Mouse (Mus musculus) hindbrain, embryonic 14.5 days (tissue): ENCODE results near the gene Rps12-ps3. TPM values are rescaled to one million over a fixed set of nuclear protein-coding genes. Genes with fewer than 3 reads are reported as not detected.

Experiments used
- ATAC-seq: fragments of 200-750 bp; cut with Nextera tagmentation; 2 replicates; pipeline ENCODE4 v1.8.0; 2017; ENCODE audit warnings: moderate number of reproducible peaks, mild to moderate bottlenecking, moderate TSS enrichment, moderate library complexity; ENCODE audit not compliant: low FRiP score
- DNase-seq: peaks from one replicate; pipeline ENCODE4 v3.0.0-alpha.2; 2015; ENCODE audit warnings: low spot score
- H3K27ac ChIP-seq: fragments of 300-500 bp; sonication (generic); 2 replicates; pipeline ENCODE4 v1.5.1; 2014; ENCODE audit warnings: mild to moderate bottlenecking, moderate library complexity
- H3K27me3 ChIP-seq: fragments of 300-500 bp; sonication (generic); 2 replicates; pipeline ENCODE4 v1.6.1; 2014; ENCODE audit warnings: mild to moderate bottlenecking, low read length, mixed read lengths; ENCODE audit not compliant: control insufficient read depth, insufficient read depth
- H3K36me3 ChIP-seq: fragments of 300-500 bp; sonication (generic); replicated peaks from 2 replicates; pipeline ENCODE4 v1.6.1; 2014; ENCODE audit not compliant: control insufficient read depth, insufficient read depth
- H3K4me1 ChIP-seq: fragments of 300-500 bp; sonication (generic); replicated peaks from 2 replicates; pipeline ENCODE4 v1.6.1; 2014; ENCODE audit warnings: antibody characterized with exemption, low read length, mixed read lengths; ENCODE audit not compliant: control insufficient read depth, insufficient read depth
- H3K4me2 ChIP-seq: fragments of 300-500 bp; sonication (generic); replicated peaks from 2 replicates; pipeline ENCODE4 v1.6.1; 2014; ENCODE audit warnings: mild to moderate bottlenecking, moderate library complexity
- H3K4me3 ChIP-seq: fragments of 300-500 bp; sonication (generic); replicated peaks from 2 replicates; pipeline ENCODE4 v1.5.1; 2014; ENCODE audit warnings: mild to moderate bottlenecking, low read length
- H3K9ac ChIP-seq: fragments of 300-500 bp; sonication (generic); 2 replicates; pipeline ENCODE4 v1.6.1; 2014
- H3K9me3 ChIP-seq: fragments of 300-500 bp; sonication (generic); 2 replicates; pipeline ENCODE4 v1.6.1; 2016; ENCODE audit warnings: low read length; ENCODE audit not compliant: control insufficient read depth
- WGBS: fragments of 180-500 bp; shearing (Covaris S2); extraction: QIAGEN DNeasy Blood & Tissue Kit; methylation state at CpG from one replicate; pipeline ENCODE4 v1.1.7; 2014; 5-methylcytosine and 5-hydroxymethylcytosine counted together
- polyA plus RNA-seq: library from polyadenylated mRNA; unstranded; fragments of >200 nt; fragmentation: Nextera tagmentation; extraction: Ambion mirVana; gene quantifications from 2 replicates; pipeline ENCODE4 v1.2.1, GENCODE M21; 2014

Gene Rps12-ps3
- 16.6 and 17.1 TPM in 2 replicates for polyA plus RNA-seq

DNA sequence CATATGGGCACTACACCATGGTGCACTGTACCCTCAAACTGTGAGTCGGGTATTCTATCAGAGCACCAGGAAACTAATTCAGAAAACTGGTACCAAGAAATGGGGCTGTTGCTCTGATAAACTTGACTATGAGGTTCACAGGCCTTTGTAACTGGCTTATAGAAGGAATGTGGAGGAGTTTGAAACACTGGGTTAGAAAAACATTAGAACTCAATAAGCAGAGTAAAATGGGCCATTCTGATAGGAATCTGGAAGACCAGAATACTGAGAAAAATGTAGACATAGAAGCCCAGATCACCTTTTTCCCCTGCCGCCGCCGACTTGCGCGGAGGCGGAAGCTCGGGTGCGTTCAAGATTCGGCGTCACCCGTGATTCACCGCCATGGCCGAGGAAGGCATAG, at the start of gene Rps12-ps3:
TSS of gene Rps12-ps3 (plus strand) at position 301 of the 400 bp plus-strand sequence.
- Histone ChIP-seq H3K27me3 (no peaks in the 10 kb centered on the region), H3K9me3 (no peaks in the 10 kb centered on the region), H3K4me1 (no peaks in the 10 kb centered on the region), H3K4me2 (no peak within 1 kb of the TSS), H3K9ac (no peak within 1 kb of the TSS), H3K36me3 (peaks cover 5% of the 10 kb centered on the region; the same call in 1 of the 2 replicates), H3K27ac (no peak within 1 kb of the TSS), H3K4me3 (no peak within 1 kb of the TSS)
- DNase-seq (no peak), ATAC-seq (no peak)
- 98% methylated on average over 7 of the region's 14 CpGs for WGBS

- Histone ChIP-seq H3K9me3 (no peaks in the 10 kb centered on the region), H3K27me3 (no peaks in the 10 kb centered on the region), H3K4me3 (no peak overlapping the region), H3K4me2 (no peak overlapping the region), H3K4me1 (no peaks in the 10 kb centered on the region), H3K9ac (no peak overlapping the region), H3K27ac (no peak overlapping the region), H3K36me3 (no peaks in the 10 kb centered on the region)
- DNase-seq: no peak
- 90% methylated on average over 7 of the region's 7 CpGs for WGBS
- ATAC-seq: no peak
These were observed 48.9 kb upstream of the Rps12-ps3 start for GRCm38 (mm10) chr19:59273190-59273589.

DNA sequence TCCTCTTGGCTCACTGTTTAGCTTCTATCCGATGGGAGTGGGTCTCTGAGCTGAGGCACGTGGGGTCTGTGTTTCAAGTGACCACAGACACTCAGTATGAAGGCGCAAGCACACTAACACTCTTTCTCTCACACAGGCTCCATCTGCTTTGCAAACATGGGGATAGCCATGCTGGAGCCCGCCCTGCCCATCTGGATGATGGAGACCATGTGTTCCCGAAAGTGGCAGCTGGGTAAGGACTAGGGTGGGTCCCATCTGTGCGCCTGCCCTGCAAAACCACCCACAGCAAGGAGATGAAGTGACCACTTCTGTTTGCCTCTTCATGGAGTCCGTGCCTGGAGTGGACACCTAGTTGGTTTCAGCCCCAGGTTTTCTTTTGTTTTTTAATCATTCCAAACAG, 45.7 kb upstream of the Rps12-ps3 start:
- Histone ChIP-seq H3K27me3 (no peaks in the 10 kb centered on the region), H3K4me2 (no peak overlapping the region), H3K9me3 (no peaks in the 10 kb centered on the region), H3K4me3 (no peak overlapping the region), H3K36me3 (no peaks in the 10 kb centered on the region), H3K4me1 (no peaks in the 10 kb centered on the region), H3K27ac (no peak overlapping the region), H3K9ac (no peak overlapping the region)
- DNase-seq (no peak), ATAC-seq (no peak)
- 68% methylated on average over 7 of the region's 7 CpGs for WGBS

GRCm38 (mm10) chr19:59280841-59281240, 41.2 kb upstream of the Rps12-ps3 start:
- no peak overlapping the region for H3K27ac ChIP-seq
- no peaks in the 10 kb centered on the region for H3K9me3 ChIP-seq
- no peak for ATAC-seq
- DNase-seq: no peak
- no peaks in the 10 kb centered on the region for H3K36me3 ChIP-seq
- no peak overlapping the region for H3K4me3 ChIP-seq
- H3K9ac ChIP-seq: no peak overlapping the region
- H3K4me1 ChIP-seq: no peaks in the 10 kb centered on the region
- H3K4me2 ChIP-seq: no peak overlapping the region
- no peaks in the 10 kb centered on the region for H3K27me3 ChIP-seq

GRCm38 (mm10) chr19:59282001-59282400, 40.1 kb upstream of the Rps12-ps3 start:
- WGBS: 82% methylated on average over 3 of the region's 3 CpGs
- ATAC-seq: no peak
- H3K4me1 ChIP-seq: no peaks in the 10 kb centered on the region

DNA sequence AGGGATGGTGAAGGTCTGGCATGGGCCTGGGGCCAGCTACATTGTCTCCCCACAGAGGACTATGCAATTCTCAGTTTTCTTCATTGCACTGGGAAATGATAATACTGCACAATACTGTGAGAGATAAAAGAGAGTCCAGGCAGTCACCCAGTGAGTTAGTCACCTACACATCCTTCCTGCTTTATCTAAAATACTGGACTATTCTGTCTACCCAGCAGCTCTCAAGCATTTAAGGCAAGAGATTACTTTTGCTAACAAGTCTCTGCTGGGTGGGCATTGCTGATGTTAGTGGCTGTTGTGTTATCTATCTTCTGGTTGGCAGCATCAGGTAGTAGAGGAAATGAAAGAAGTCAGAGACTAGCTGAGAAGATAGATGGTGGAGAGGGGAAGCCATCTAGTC, 33.0 kb upstream of the Rps12-ps3 start:
- no peaks in the 10 kb centered on the region for H3K36me3 ChIP-seq
- H3K27me3 ChIP-seq: no peaks in the 10 kb centered on the region

More at GRCm38 (mm10) chr19:59282001-59282400, 40.1 kb upstream of the Rps12-ps3 start:
- no peak for DNase-seq
- no peaks in the 10 kb centered on the region for H3K9me3 ChIP-seq
- no peaks in the 10 kb centered on the region for H3K27me3 ChIP-seq
- no peak overlapping the region for H3K9ac ChIP-seq
- H3K36me3 ChIP-seq: no peaks in the 10 kb centered on the region
- H3K27ac ChIP-seq: no peak overlapping the region
- H3K4me2 ChIP-seq: no peak overlapping the region
- no peak overlapping the region for H3K4me3 ChIP-seq

DNA sequence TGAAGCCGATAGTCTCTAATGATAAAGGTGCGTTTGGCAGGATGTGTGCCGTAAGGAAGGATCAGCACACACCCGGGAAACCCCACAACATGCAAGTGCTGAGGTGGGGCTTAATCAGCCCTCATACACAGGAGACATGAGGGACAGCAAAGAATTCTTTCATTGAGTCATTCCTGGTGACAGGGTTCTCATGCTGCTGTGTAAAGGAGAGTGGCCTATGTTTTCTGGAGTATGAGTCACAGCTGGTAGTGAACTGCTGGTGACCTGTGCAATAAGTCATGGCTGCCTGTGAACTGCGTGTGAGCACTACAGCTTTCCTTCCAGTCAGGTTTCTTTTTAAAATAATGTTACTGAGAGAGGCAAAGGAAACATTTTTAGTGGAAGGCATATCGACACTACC, 32.3 kb upstream of the Rps12-ps3 start:
- no peak for ATAC-seq
- no peak overlapping the region for H3K4me2 ChIP-seq
- 83% methylated on average over 6 of the region's 6 CpGs for WGBS
- no peak overlapping the region for H3K27ac ChIP-seq
- H3K9me3 ChIP-seq: no peaks in the 10 kb centered on the region
- no peak for DNase-seq
- H3K36me3 ChIP-seq: no peaks in the 10 kb centered on the region; the same call in 1 of the 2 replicates
- no peaks in the 10 kb centered on the region for H3K27me3 ChIP-seq
- H3K9ac ChIP-seq: no peak overlapping the region
- no peak overlapping the region for H3K4me3 ChIP-seq
- H3K4me1 ChIP-seq: no peaks in the 10 kb centered on the region

More for the DNA sequence above, 33.0 kb upstream of the Rps12-ps3 start:
- Histone ChIP-seq H3K9me3 (no peaks in the 10 kb centered on the region), H3K27ac (no peak overlapping the region), H3K4me2 (no peak overlapping the region), H3K4me1 (no peaks in the 10 kb centered on the region), H3K4me3 (no peak overlapping the region), H3K9ac (no peak overlapping the region)
- DNase-seq (no peak), ATAC-seq (no peak)

- no peak for DNase-seq
- no peak overlapping the region for H3K4me3 ChIP-seq
- no peaks in the 10 kb centered on the region; the same call in 1 of the 2 replicates for H3K36me3 ChIP-seq
- H3K4me1 ChIP-seq: no peaks in the 10 kb centered on the region
- no peak overlapping the region for H3K9ac ChIP-seq
- no peaks in the 10 kb centered on the region for H3K27me3 ChIP-seq
- H3K27ac ChIP-seq: no peak overlapping the region
- no peak overlapping the region for H3K4me2 ChIP-seq
- WGBS: 86% methylated on average over 5 of the region's 5 CpGs
- ATAC-seq: no peak
- no peaks in the 10 kb centered on the region for H3K9me3 ChIP-seq
These were observed 29.8 kb upstream of the Rps12-ps3 start for GRCm38 (mm10) chr19:59292183-59292839.

DNA sequence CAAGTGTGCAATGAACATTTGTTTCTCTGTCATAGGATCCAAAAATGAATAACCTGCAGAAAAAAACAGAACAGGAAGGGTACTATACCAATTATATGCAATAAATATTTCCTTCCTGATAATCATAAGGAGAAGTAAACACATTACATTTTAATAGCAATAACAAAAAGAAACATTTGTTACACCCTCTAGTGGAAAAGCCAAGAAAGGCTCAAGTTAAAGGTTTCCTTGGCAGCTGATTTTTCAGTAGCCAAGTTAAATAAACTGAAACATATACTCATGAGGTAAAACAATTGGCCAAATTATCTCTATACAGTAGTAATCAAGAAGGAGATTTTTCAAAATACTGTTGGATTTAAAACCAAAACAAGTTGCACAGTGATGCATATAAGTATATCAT, 6.8 kb upstream of the Rps12-ps3 start:
- 0 out of 2 replicates have a peak, but pooled peaks cover 4% of the 10 kb centered on the region for H3K36me3 ChIP-seq
- ATAC-seq (no peak), DNase-seq (peak; percentile 30)
- no peaks in the 10 kb centered on the region for H3K4me1 ChIP-seq
- no peak overlapping the region for H3K4me3 ChIP-seq
- H3K27ac ChIP-seq: no peak overlapping the region
- H3K27me3 ChIP-seq: no peaks in the 10 kb centered on the region
- H3K9me3 ChIP-seq: no peaks in the 10 kb centered on the region
- H3K4me2 ChIP-seq: no peak overlapping the region
- no peak overlapping the region for H3K9ac ChIP-seq

DNA sequence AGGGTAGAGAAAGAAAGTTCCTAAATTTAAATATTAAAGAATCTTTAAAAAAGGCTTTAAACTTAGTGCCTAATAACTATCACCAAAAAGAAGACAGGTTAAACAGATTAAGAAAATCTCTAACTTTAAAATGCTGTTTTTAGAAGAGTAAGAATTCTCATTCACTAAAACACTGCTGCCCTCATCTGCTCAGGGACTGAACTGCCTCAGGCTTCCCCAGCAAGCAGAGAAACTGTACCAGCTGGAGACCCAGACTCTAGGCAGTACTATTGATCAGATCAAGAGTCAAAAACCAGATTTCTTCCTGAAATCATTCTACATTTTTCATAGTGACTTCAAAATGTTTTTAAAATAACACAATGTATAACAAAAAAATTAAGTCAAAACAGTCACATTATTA, 5.5 kb upstream of the Rps12-ps3 start:
- ATAC-seq (no peak), DNase-seq (peak; percentile 64)
- no peaks in the 10 kb centered on the region for H3K4me1 ChIP-seq
- 0 out of 2 replicates have a peak, but pooled peaks cover 4% of the 10 kb centered on the region for H3K36me3 ChIP-seq
- H3K4me3 ChIP-seq: no peak overlapping the region
- H3K9ac ChIP-seq: no peak overlapping the region
- no peak overlapping the region for H3K27ac ChIP-seq
- no peak overlapping the region for H3K4me2 ChIP-seq
- H3K9me3 ChIP-seq: no peaks in the 10 kb centered on the region
- no peaks in the 10 kb centered on the region for H3K27me3 ChIP-seq
